Mouse (Mus musculus) limb, embryonic 11.5 days (tissue): ENCODE measurements around the gene Atp1b3. TPM values are rescaled to one million over a fixed set of nuclear protein-coding genes. Genes with fewer than 3 reads are reported as not detected.
A peak's percentile ranks its signal among the peaks of the same experiment; 100 is the strongest.
"Not testable (repeated sequence)": the region's sequence is repeated elsewhere in the genome, so short reads cannot be mapped to it uniquely, and the experiment has no call there.

Experiments used
- ATAC-seq: fragments of 200-750 bp; cut with Nextera tagmentation; 2 replicates; pipeline ENCODE4 v1.8.0; 2017; ENCODE audit warnings: low read depth; ENCODE audit not compliant: insufficient number of reproducible peaks, low FRiP score, low TSS enrichment
- DNase-seq: peaks from one replicate; pipeline ENCODE4 v3.0.0-alpha.2; 2015; ENCODE audit warnings: low spot score
- H3K27ac ChIP-seq: fragments of 300-500 bp; sonication (generic); replicated peaks from 2 replicates; pipeline ENCODE4 v1.5.1; 2014; ENCODE audit warnings: low read depth, mild to moderate bottlenecking, low read length
- H3K27me3 ChIP-seq: fragments of 300-500 bp; sonication (generic); 2 replicates; pipeline ENCODE4 v1.6.1; 2014; ENCODE audit warnings: mild to moderate bottlenecking, low read length, mixed read lengths; ENCODE audit not compliant: control insufficient read depth, insufficient read depth
- H3K36me3 ChIP-seq: fragments of 300-500 bp; sonication (generic); 2 replicates; pipeline ENCODE4 v1.6.1; 2014; ENCODE audit warnings: mild to moderate bottlenecking, low read length, moderate library complexity, mixed read lengths; ENCODE audit not compliant: control insufficient read depth, insufficient read depth
- H3K4me1 ChIP-seq: fragments of 300-500 bp; sonication (generic); 2 replicates; pipeline ENCODE4 v1.6.1; 2014; ENCODE audit warnings: low read length, mixed read lengths; ENCODE audit not compliant: control insufficient read depth, insufficient read depth
- H3K4me2 ChIP-seq: fragments of 300-500 bp; sonication (generic); 2 replicates; pipeline ENCODE4 v1.6.1; 2014; ENCODE audit warnings: low read depth, mild to moderate bottlenecking, moderate library complexity; ENCODE audit not compliant: severe bottlenecking
- H3K4me3 ChIP-seq: fragments of 300-500 bp; sonication (generic); 2 replicates; pipeline ENCODE4 v1.5.1; 2014; ENCODE audit warnings: low read depth, low read length
- H3K9ac ChIP-seq: fragments of 300-500 bp; sonication (generic); 2 replicates; pipeline ENCODE4 v1.6.1; 2014; ENCODE audit warnings: mild to moderate bottlenecking, low read length
- H3K9me3 ChIP-seq: fragments of 300-500 bp; sonication (generic); 2 replicates; pipeline ENCODE4 v1.6.1; 2016; ENCODE audit warnings: low read length; ENCODE audit not compliant: control insufficient read depth
- WGBS: fragments of 180-500 bp; shearing (Covaris S2); extraction: QIAGEN DNeasy Blood & Tissue Kit; methylation state at CpG from one replicate; pipeline ENCODE4 v1.1.7; 2014; 5-methylcytosine and 5-hydroxymethylcytosine counted together
- polyA plus RNA-seq: library from polyadenylated mRNA; unstranded; fragments of >200 nt; fragmentation: Nextera tagmentation; extraction: Ambion mirVana; gene quantifications from 2 replicates; pipeline ENCODE4 v1.2.1, GENCODE M21; 2014

Gene Atp1b3
- 150 and 154 TPM in 2 replicates for polyA plus RNA-seq

DNA sequence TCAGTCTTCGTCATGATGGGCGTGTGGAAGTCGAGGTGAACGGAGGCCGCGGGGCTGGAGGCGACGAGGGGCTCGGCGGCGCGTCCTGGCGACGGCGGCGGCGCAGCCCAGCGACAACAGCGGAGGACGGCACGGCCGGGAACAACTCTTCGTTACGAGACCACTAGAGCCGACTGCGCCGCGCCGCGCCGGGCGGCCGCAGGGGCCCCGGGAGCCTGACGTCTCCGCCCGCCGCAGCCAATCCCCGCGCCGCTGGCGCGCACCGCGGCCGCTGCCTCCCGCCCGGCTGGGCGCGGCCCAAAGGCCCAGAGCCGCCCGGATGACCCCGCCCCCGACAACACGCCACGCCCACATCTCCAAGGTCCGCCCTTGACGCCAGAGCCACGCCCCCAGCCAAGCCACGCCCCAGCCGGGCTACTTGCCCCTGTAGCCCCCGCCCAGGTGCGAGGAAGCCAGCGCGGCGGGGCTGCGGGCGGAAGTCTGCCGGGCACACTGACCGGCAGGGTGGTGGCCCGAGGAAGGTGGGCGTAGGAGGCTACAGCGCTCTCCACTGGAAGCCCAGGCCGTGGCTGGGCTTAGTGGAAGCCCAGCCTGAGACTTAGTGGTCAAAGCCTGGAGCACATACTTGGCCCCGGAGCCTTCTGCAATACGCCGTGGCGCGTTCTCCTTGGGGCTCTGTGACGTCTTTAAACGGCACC lies at the start of gene Atp1b3:
Atp1b3 (minus strand) TSS at position 302 of the 698 bp plus-strand sequence.
- peak; percentile 100 for DNase-seq
- under 1% methylated on average over 64 of the region's 81 CpGs for WGBS
- peak within 1 kb of the TSS; percentile 54 for H3K4me2 ChIP-seq

GRCm38 (mm10) chr9:96412821-96413405 lies 48.7 kb upstream of the Atp1b3 start:
- no peaks in the 10 kb centered on the region for H3K9me3 ChIP-seq
- no peaks in the 10 kb centered on the region for H3K27me3 ChIP-seq
- WGBS: 86% methylated on average over 9 of the region's 9 CpGs
- no peak for ATAC-seq
- no peak overlapping the region for H3K9ac ChIP-seq
- no peaks in the 10 kb centered on the region for H3K4me1 ChIP-seq
- DNase-seq: no peak
- no peak overlapping the region for H3K4me3 ChIP-seq
- no peaks in the 10 kb centered on the region for H3K36me3 ChIP-seq
- H3K27ac ChIP-seq: no peak overlapping the region
- H3K4me2 ChIP-seq: no peak overlapping the region

More for the DNA sequence above, at the start of gene Atp1b3:
- Histone ChIP-seq H3K27ac (peak within 1 kb of the TSS; percentile 94), H3K4me1 (peaks cover 13% of the 10 kb centered on the region), H3K36me3 (no peaks in the 10 kb centered on the region), H3K4me3 (peak within 1 kb of the TSS; percentile 76), H3K9ac (peak within 1 kb of the TSS; percentile 88), H3K27me3 (no peaks in the 10 kb centered on the region), H3K9me3 (no peaks in the 10 kb centered on the region)
- ATAC-seq: peak; percentile 94

DNA sequence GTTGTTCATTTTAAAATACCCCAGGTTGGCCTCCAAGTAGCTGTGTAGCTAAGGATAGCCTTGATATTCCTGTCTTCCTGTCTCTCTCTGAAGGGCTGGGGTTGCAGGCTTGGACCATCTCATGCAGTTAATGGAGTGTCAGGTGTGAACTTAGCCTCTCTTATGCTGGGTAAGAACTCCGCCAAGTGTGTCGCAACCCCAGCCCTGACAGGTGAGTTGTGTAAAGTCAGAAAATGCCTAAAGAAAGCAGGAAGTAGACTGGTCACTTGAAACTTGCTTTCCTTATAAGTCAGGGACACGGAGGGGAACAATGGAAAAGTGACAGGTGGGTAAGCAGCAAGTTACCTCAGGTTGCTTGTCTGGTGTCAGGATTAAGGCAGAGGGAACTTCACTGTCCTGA lies 40.1 kb upstream of the Atp1b3 start:
- H3K9me3 ChIP-seq: no peaks in the 10 kb centered on the region
- no peaks in the 10 kb centered on the region for H3K4me1 ChIP-seq
- H3K4me3 ChIP-seq: no peak overlapping the region
- no peaks in the 10 kb centered on the region for H3K27me3 ChIP-seq
- no peak overlapping the region for H3K4me2 ChIP-seq
- no peak for ATAC-seq
- no peak for DNase-seq
- no peak overlapping the region for H3K27ac ChIP-seq
- H3K9ac ChIP-seq: no peak overlapping the region
- no peaks in the 10 kb centered on the region for H3K36me3 ChIP-seq
- WGBS: 90% methylated on average over 3 of the region's 3 CpGs

DNA sequence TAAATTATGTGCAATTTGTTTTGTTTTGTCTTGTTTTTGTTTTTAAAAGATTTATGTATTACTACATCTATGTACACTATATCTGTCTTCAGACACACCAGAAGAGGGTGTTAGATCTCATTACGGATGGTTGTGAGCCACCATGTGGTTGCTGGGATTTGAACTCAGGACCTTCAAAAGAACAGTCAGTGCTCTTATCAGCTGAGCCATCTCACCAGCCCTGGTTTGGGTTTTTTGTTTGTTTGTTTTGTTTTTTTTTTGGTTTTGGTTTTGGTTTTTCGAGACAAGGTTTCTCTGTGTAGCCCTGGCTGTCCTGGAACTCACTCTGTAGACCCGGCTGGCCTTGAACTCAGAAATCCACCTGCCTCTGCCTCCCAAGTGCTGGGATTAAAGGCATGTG lies 35.7 kb upstream of the Atp1b3 start:
- H3K4me3 ChIP-seq, H3K27ac ChIP-seq, ATAC-seq, H3K36me3 ChIP-seq, H3K4me2 ChIP-seq, H3K4me1 ChIP-seq, DNase-seq, H3K27me3 ChIP-seq, H3K9ac ChIP-seq, H3K9me3 ChIP-seq: not testable (repeated sequence)
- 88% methylated on average over 3 of the region's 3 CpGs for WGBS

DNA sequence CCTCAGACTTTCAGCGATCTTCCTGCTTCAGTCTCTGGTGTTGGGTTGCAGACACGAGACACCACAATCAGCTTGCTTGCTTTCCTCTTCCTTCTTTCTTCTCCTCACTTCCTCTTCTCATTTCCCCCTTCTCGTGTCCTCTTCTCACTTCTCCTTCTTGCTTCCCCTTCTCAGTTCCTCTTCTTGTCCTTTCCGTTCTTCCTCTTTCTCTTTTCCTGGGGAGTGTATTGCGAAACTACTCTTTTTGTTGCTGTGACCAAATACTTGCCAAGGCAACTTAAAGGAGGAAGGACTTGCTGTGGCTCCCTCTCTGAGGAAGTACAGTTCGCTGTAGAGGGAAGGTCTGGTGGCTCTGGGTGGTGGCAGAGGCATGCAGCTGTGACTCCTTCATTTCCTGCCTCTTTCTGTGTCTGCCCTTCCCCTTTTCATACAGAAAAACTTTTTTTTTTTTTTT lies 35.2 kb upstream of the Atp1b3 start:
- DNase-seq (no peak), ATAC-seq (no peak)
- no peaks in the 10 kb centered on the region for H3K9me3 ChIP-seq
- H3K4me1 ChIP-seq: peaks cover 4% of the 10 kb centered on the region; the same call in 1 of the 2 replicates
- no peaks in the 10 kb centered on the region for H3K36me3 ChIP-seq
- H3K4me2 ChIP-seq: no peak overlapping the region
- no peaks in the 10 kb centered on the region for H3K27me3 ChIP-seq
- WGBS: 71% methylated on average over 6 of the region's 6 CpGs
- H3K27ac ChIP-seq: no peak overlapping the region
- no peak overlapping the region for H3K4me3 ChIP-seq
- H3K9ac ChIP-seq: no peak overlapping the region

DNA sequence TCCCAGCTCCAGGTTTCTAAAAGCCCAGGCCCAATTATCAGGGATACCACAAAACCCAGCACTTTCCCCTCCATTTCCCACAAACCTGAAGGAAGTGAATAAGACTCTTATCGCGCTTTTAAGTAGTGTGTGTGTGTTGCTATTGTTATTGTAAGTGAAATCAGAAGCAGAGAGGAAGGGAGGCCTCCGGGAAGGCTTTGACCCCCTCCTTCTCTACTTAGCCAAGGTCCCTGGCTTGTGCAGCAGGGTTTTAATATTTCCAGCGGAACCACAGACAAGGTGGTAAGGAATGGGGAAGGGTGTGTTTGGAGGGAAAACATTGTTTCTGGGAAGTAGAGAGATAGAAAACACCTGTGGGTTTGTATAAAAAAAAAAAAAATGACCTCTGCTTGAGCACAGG lies 34.4 kb upstream of the Atp1b3 start:
- no peak overlapping the region for H3K9ac ChIP-seq
- H3K36me3 ChIP-seq: no peaks in the 10 kb centered on the region
- DNase-seq (no peak), ATAC-seq (no peak)
- H3K27me3 ChIP-seq: no peaks in the 10 kb centered on the region
- WGBS: 38% methylated on average over 4 of the region's 4 CpGs
- H3K9me3 ChIP-seq: no peaks in the 10 kb centered on the region
- H3K27ac ChIP-seq: no peak overlapping the region
- H3K4me1 ChIP-seq: peaks cover 4% of the 10 kb centered on the region; the same call in 1 of the 2 replicates
- H3K4me3 ChIP-seq: no peak overlapping the region
- no peak overlapping the region for H3K4me2 ChIP-seq

- ATAC-seq (no peak), DNase-seq (no peak)
- H3K27me3 ChIP-seq: no peaks in the 10 kb centered on the region
- no peak overlapping the region for H3K27ac ChIP-seq
- H3K9me3 ChIP-seq: no peaks in the 10 kb centered on the region
- no peak overlapping the region for H3K9ac ChIP-seq
- H3K4me1 ChIP-seq: peaks cover 4% of the 10 kb centered on the region; the same call in 1 of the 2 replicates
- 51% methylated on average over 8 of the region's 8 CpGs for WGBS
- no peaks in the 10 kb centered on the region for H3K36me3 ChIP-seq
- H3K4me2 ChIP-seq: no peak overlapping the region
- no peak overlapping the region for H3K4me3 ChIP-seq
Measured at GRCm38 (mm10) chr9:96398165-96398564, 33.9 kb upstream of the Atp1b3 start.

GRCm38 (mm10) chr9:96394910-96395690 lies 30.9 kb upstream of the Atp1b3 start:
- H3K36me3 ChIP-seq: no peaks in the 10 kb centered on the region
- no peak for ATAC-seq
- no peak overlapping the region for H3K4me2 ChIP-seq
- H3K27me3 ChIP-seq: no peaks in the 10 kb centered on the region
- peaks cover 4% of the 10 kb centered on the region; the same call in 1 of the 2 replicates for H3K4me1 ChIP-seq
- no peak for DNase-seq
- H3K9me3 ChIP-seq: no peaks in the 10 kb centered on the region
- H3K27ac ChIP-seq: no peak overlapping the region
- H3K4me3 ChIP-seq: no peak overlapping the region
- no peak overlapping the region for H3K9ac ChIP-seq
- 67% methylated on average over 16 of the region's 16 CpGs for WGBS
